Mouse (Mus musculus) T-helper 1 cell (primary cell): ENCODE data around the gene Tbc1d30.

ENCODE experiments used
- in situ Hi-C: fragments of 300-600 bp; cut with MboI, MseI; formaldehyde crosslinking; loops from one replicate; pipeline ENCODE4 v1.15.1; 2025; ENCODE audit warnings: high pct_unique_total_duplicates

Tbc1d30 gene

GRCm38 (mm10) chr10:121351066-121351581, at the start of gene Tbc1d30:
Tbc1d30 (minus strand) TSS chr10:121351278.
- in situ Hi-C loops = no loop called here

DNA sequence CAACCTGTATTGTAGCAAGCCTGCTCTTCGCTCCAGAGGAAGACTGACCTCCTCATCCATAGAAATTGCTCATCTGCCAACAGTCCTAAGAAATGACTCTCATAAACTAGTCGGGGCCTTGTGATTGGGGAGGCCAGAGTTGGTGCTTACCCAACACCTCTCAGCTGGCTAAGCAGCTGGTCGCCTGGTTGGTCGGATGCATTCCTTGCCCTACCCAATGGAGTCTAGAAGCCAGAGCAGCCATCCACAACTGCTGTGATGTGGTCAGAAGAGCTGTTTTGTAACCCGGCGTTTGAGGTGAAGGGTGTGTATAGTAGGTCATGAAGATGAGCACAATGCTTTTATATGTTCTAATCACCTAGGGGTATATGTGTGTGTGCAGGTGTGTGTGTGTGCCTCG, 47.5 kb upstream of the Tbc1d30 start:
- in situ Hi-C loops = no loop called here

DNA sequence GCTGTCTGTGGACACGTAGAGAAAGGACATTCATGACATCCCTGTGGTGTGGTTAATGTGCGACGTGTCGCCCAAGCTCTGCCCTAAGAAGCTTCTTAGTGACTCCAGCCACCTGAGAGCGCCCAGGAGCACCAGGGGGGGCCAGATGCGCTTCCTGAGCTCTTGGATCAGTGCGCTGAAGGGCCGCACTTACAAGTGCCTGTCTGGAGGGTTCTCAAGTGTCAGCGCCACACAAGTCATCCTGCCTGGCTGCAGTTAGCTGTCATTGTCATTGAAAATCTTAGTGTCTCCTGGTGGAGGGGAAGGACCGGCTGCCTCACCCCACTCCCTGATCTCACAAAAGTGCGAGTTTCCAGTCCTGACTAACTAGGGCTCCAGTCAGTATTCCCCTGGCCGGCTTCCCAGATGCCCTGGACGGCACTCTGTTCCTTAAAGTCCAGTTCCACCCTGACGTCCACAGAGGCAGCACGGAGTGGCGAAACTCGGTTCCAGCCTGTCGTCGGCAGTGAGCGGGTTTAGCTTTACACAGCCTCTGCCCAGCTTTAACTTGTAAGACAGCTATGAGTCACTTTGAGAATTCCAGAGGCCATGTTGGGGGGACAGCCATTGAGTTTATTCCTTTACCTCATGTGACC, 44.6 kb upstream of the Tbc1d30 start:
- in situ Hi-C loops = no loop called here

- in situ Hi-C loops = no loop called here
These were observed 43.8 kb upstream of the Tbc1d30 start for GRCm38 (mm10) chr10:121394789-121395325.

DNA sequence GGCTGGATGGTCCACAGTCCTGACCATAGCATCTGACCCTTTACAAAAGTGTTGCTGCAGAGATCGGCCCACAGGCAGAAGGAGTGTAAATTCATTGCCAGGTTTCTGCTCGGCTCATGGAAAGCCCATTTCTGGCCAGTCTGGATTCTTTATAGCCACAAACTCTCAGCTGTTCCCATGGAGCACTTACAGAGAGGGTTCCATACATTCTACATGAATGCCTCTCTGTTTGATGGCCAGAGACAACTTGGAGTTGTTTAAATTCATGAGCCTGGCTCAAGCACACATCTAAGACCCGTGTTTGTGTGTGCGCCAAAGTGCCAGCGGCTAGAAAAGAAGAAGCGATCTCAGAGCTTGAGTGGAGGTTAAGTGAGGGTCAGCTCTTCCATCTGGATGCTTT, 43.2 kb upstream of the Tbc1d30 start:
- in situ Hi-C loops = no loop called here

DNA sequence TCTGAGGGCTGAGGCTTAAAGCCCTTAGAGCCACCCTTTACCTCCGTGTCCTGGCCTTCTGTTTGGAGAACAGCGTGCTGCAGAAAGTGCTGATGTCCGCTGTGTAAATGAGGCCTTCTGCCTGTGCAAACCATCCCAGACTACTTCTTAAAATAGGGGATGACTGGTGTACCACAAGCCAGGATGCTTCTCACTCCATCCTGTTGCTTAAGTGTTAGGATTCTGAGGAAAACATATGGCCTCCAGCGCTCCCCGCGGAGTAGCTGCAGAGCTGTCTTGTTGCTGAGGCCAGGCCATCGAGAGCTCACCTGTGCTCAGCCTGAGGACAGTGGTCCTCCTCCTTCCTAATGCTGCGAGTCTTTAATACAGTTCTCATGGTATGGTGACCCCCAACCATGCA, 40.8 kb upstream of the Tbc1d30 start:
- in situ Hi-C loops = no loop called here

DNA sequence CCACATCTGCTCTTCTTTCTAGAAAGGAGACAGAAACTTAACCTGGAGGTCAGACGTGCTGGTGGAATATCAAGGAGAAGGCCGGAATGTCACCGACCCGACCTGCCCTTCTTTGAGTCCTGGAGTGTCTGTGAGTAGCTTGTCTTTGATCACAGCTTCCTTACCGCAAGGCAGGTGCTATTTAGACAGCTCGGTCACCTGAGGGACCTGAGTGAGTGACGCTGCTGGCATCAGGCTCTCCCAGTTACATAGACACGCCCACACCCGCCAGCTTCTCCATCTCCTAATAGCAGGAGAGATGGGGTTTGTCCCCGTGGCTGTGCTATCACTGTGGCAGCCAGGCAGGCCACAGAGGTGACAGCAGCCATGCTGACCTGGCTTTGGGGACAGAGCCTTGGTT, 39.5 kb upstream of the Tbc1d30 start:
- in situ Hi-C loops = no loop called here

DNA sequence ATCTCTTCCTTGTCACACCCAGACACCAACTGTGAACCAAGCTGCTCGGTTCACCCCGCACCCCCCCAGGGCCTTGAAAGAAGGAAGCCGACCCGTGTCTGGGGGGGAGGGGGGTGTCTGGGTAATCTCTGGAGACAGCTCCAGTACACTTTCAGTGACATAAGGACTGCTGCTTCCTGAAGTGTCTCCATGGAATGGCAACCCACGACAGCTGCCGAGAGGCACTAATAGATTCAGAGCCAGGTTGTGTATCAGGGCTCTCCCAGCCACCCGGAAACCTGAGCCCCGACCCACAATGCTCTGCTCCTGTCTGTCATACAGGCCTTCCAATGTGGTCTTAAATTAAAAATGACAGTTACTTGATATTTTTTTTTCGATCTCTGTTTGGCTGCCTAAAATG, 35.3 kb upstream of the Tbc1d30 start:
- in situ Hi-C loops = no loop called here

GRCm38 (mm10) chr10:121385695-121386094, 34.6 kb upstream of the Tbc1d30 start:
- in situ Hi-C loops = no loop called here

- in situ Hi-C loops = no loop called here
These were observed 33.6 kb upstream of the Tbc1d30 start for GRCm38 (mm10) chr10:121384710-121385109.

DNA sequence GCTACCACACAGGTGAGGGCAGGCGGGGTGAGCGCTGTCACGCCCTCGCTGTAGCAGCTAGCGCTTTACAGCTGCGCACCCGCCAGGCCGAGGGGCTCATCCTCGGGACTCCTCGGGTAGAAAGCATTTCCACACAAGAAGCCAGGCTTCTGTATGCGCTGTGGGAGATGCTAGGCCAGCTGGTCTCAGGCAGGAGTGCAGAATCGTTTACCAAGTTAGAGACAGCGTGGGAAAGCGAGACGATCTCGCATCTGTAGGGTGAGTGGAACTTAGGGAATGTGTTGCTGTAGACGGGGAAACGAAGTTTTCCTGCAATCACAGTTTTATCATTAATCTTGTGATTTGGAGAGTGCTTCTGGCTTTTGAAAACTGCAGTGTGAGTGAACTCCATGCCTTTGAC, 30.2 kb upstream of the Tbc1d30 start:
- in situ Hi-C loops = no loop called here

DNA sequence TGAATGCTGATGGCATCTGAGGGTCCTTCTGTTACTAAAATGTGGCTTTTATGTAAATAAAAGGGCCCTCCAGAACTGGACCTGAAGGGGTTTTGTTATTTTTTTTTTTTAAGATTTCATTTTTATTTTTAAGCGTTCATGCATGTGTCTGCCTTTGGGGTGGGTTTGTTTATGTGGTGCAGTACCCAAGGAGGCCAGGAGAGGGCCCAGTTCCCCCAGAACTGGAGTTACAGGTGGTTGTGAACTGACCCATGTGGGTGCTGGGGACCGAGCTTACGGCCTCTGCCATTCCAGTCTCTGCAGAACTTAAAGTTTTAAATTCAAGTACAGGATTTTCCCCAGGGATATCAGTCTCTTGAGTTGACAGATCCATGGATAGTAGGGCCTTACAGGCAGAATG, 28.3 kb upstream of the Tbc1d30 start:
- in situ Hi-C loops = no loop called here

- in situ Hi-C loops = no loop called here
These were observed 25.6 kb upstream of the Tbc1d30 start for GRCm38 (mm10) chr10:121376530-121377271.

GRCm38 (mm10) chr10:121375649-121376493, 24.8 kb upstream of the Tbc1d30 start:
- in situ Hi-C loops = no loop called here

DNA sequence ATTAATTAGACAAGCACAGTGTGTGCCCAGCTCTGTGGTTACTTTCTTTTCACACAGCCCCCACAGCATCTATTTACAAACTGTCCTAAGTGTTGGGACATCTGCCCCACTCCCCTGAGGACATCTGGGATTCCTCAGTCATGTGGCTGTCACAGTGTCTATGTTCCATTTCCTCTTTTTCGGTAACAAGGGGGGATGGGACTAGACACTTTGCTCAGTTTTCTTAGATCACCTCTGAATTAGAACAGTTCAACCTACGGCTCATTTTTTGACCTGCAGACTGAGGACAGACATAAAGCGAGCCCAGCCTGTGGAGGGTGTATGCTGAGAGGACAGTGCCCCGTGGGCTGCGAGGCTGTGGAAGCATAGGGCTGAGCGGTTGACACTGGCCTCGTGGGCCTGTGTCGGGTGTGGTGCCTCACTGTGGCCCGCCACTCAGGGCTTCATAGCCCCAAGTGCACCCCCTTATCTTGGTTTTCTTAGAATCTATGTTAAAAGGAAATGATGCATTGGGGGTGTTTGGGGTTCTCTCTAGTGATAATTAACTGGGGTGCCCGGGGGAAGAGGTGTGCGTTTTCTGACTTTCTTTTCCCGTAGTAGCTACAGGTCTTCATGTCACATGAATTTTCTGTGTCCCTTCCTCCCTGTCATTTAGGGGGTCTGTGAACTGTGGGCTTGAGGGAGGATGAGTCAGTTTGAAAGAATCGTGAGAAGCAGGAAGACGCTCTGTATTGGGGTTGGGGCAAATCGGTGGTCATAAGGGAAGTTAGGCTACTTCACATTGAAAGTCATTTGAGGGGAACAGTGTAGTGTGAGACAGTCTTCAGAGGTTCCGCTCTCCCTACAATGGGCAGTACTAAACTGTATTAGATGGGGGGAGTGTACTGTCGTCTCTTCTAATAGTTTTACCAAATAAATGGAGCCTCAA, 23.9 kb upstream of the Tbc1d30 start:
- in situ Hi-C loops = no loop called here

GRCm38 (mm10) chr10:121374013-121374412, 22.9 kb upstream of the Tbc1d30 start:
- in situ Hi-C loops = no loop called here

- in situ Hi-C loops = no loop called here
These were observed 19.7 kb upstream of the Tbc1d30 start for GRCm38 (mm10) chr10:121370777-121371176.

- in situ Hi-C loops = no loop called here
These were observed 17.8 kb upstream of the Tbc1d30 start for GRCm38 (mm10) chr10:121368783-121369465.

- in situ Hi-C loops = no loop called here
These were observed 16.7 kb upstream of the Tbc1d30 start for GRCm38 (mm10) chr10:121367780-121368179.

GRCm38 (mm10) chr10:121367271-121367670, 16.2 kb upstream of the Tbc1d30 start:
- in situ Hi-C loops = no loop called here
